Mouse (Mus musculus): Measurements from ENCODE around the gene Gm20388.

DNA sequence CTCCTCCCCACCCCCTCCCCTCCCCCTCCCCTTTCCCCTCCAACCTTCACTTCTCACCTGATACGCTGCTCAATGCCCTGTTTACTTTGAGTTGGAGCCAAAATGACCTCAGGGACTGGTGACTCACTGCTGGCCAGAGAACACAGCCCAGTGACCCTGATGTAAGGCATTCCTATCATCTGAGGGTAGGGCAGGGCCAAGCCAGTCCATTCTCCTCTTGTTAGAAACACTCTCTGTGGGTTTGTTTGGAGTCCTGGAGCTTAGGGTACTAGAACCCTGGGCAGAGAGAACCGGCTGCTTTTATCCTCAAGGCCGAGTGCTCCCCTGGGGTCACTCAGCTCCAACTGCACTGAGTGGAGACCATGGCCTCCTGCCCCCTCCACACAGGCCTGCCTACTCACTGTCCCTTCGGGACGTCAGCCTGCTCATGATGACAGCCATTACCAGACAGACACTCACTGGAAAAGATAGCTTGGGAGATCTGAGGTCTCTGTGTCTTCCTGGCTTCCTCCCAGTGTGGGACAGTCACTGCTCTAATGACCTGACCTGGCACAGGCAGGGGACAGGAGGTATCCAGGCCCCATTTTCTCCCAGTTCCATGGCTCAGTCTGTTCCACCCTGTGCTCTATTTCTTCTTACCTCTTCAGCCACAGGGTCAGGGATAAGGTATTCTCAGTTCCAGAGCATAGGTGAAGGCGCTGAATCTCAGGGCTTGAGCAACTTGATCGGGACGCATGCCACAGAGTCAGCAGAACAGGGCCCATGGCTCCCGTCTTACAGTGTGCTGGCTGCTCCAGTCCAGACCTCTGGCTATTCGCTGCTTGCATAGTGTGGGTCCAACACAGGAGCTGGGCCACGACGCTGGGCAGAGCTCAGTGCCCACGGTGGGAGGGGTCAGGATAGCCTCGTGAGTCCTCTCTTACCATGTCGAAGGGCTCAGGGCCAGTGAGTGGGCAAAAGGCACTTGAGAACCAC, 3807.2 kb downstream of the Gm20388 start:
- TF ChIP-seq CTCF (IDR thresholded peaks at IDR 0.05; ENCODE audit: extremely low read depth, insufficient read depth, low read length) (no peak), POLR2A (IDR thresholded peaks at IDR 0.05; ENCODE audit: extremely low read depth, insufficient read depth, low read length) (no peak)

Data from cortical plate, adult 2 months (tissue).